Mouse (Mus musculus) spleen, postnatal 10 days (tissue): ENCODE measurements around the gene Nr1h2.

Source experiments
- DNase-seq, 2 experiments: peaks; one replicate each; pipeline ENCODE4 v3.0.0; 2021 to 2022; ENCODE audit warnings: low spot score in 2 of 2

Gene Nr1h2

GRCm38 (mm10) chr7:44553826-44554225 lies at the start of gene Nr1h2:
Gene Nr1h2 (minus strand): TSS chr7:44553951.
- DNase-seq: peak; percentile 90 to 98

GRCm38 (mm10) chr7:44603186-44603855 lies 49.6 kb upstream of the Nr1h2 start:
- DNase-seq: no peak

GRCm38 (mm10) chr7:44602443-44602842 lies 48.7 kb upstream of the Nr1h2 start:
- no peak for DNase-seq

GRCm38 (mm10) chr7:44601646-44602045 lies 47.9 kb upstream of the Nr1h2 start:
- no peak for DNase-seq

- no peak for DNase-seq
Measured at GRCm38 (mm10) chr7:44600691-44601262, 47.0 kb upstream of the Nr1h2 start.

- DNase-seq: no peak
Measured at GRCm38 (mm10) chr7:44598336-44598735, 44.6 kb upstream of the Nr1h2 start.

GRCm38 (mm10) chr7:44597666-44598065 lies 43.9 kb upstream of the Nr1h2 start:
- no peak for DNase-seq

GRCm38 (mm10) chr7:44596996-44597538 lies 43.3 kb upstream of the Nr1h2 start:
- DNase-seq: no peak

- DNase-seq: no peak
Measured at GRCm38 (mm10) chr7:44596051-44596450, 42.3 kb upstream of the Nr1h2 start.

- no peak for DNase-seq
Measured at GRCm38 (mm10) chr7:44595131-44595561, 41.4 kb upstream of the Nr1h2 start.

- no peak for DNase-seq
Measured at GRCm38 (mm10) chr7:44594291-44594690, 40.5 kb upstream of the Nr1h2 start.

- DNase-seq: peak; percentile 58 to 80
Measured at GRCm38 (mm10) chr7:44593775-44594174, 40.0 kb upstream of the Nr1h2 start.

- no peak for DNase-seq
Measured at GRCm38 (mm10) chr7:44593051-44593450, 39.3 kb upstream of the Nr1h2 start.

- no peak for DNase-seq
Measured at GRCm38 (mm10) chr7:44591348-44592116, 37.8 kb upstream of the Nr1h2 start.

- peak; percentile 42 to 88 for DNase-seq
Measured at GRCm38 (mm10) chr7:44590402-44591347, 36.9 kb upstream of the Nr1h2 start, which contains the start of gene Kcnc3. Gene Kcnc3 (plus strand): TSS chr7:44590664.

GRCm38 (mm10) chr7:44589946-44590345 lies 36.2 kb upstream of the Nr1h2 start:
- DNase-seq: no peak

- peak; percentile 22 to 63 for DNase-seq
Measured at GRCm38 (mm10) chr7:44589149-44589548, 35.4 kb upstream of the Nr1h2 start.

GRCm38 (mm10) chr7:44588338-44588737 lies 34.6 kb upstream of the Nr1h2 start:
- no peak for DNase-seq

GRCm38 (mm10) chr7:44587676-44588075 lies 33.9 kb upstream of the Nr1h2 start:
- no peak for DNase-seq

GRCm38 (mm10) chr7:44586930-44587329 lies 33.2 kb upstream of the Nr1h2 start:
- peak in 1 of 2 experiments; percentile 48 for DNase-seq

GRCm38 (mm10) chr7:44586518-44586917 lies 32.8 kb upstream of the Nr1h2 start:
- no peak for DNase-seq
